Mouse (Mus musculus) right cerebral cortex, adult 18-20 months (tissue): ENCODE data around the gene Pmepa1.

Experiments used
- DNase-seq: peaks from one replicate; pipeline ENCODE4 v3.0.0; 2022; ENCODE audit warnings: mixed read lengths

Pmepa1 gene

DNA sequence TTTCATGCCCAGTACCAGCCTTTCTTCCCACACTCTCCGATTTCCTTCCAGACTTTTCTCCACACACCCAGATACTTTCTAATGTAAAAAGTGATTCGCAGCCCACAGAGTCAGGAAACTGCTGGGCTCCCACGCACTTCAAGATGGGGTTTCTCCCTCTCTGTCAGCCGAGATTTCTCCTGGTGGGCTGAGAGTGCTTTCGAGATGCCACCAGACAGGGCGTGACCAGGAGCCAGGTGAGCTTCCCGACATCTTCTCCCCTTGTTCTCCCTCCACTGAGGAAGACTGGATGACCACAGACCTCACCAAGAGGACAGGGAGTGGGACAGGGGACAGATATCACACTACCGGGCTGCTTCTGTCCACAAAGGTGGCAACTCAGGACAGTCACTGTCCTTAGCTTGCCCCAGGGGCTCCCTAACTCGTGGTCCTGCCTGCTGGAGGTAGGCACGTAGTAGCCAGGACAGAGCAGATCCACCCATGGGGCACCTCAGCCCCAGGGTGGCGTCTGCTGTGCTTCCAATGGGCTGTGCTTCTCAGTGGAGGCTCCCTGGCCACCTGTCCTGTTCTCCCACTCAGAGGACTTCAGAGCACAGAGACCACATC, 91.8 kb downstream of the Pmepa1 start:
- DNase-seq: no peak

DNA sequence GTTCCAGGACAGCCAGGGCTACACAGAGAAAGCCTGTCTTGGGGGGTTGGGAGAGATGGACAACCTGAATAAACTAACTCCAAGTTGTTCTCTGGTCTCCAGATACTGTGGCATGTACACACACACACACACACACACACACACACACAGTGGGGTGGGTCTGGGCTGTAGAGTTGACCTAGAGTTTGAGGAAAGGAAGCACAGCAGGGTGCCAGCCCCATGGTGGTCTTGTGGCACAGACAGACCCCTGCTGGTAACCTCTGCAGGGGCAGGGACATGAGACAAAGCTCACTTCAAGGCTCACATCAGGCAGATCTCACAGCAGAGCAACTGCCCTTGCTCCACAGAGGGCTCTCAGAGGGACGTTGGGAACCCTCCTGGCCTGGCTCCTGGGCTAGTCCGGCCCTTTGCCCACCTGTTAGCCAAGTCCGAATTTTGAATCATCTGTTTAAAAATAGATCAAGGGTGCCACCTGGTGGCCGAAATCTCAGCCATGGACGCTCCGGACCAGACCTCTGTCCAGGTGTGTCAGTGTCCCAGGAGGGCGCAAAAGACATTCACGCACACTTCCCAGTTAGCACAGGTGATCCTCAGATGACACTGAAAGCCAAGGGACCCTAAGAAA, 92.4 kb downstream of the Pmepa1 start:
- DNase-seq: peak; percentile 41

DNA sequence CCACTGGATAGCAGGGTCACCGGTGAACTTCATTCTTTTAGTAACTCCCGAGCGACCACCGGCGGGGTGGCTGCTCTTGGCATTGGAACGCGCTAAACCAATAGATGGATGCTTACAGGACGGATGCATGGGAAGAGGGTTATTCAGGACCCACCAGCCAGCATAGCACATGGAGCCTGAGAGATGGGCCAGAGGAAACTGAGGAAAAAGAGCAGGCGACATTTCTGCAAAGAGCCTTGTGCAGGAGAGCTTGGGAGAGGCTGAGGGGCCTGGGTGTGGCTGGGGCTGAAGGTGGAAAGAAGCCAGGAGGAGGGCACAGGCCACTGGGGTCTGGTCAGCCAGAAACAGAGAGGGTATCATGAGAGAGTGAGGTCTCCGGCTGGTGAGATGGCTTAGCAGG, 93.0 kb downstream of the Pmepa1 start:
- DNase-seq: no peak

DNA sequence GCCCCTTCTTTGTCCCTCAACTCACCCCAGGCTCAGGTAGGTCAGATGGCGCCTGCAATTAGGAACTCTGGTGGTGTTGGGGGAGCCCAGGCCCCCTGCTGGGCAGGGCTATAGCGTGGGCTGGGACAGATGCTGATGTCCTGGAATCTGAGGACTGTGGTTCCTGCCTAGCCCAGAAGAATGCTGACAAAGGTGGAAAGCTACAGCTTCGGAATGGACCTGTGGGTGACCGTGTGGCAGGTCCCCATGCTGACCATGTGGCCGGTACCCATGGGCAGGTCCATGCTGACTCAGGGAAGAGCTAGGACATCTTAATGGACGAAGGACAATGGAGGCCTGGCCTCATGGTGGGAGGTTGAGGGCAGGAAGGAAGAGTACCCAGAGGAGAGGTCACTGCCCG, 93.5 kb downstream of the Pmepa1 start:
- DNase-seq: no peak

DNA sequence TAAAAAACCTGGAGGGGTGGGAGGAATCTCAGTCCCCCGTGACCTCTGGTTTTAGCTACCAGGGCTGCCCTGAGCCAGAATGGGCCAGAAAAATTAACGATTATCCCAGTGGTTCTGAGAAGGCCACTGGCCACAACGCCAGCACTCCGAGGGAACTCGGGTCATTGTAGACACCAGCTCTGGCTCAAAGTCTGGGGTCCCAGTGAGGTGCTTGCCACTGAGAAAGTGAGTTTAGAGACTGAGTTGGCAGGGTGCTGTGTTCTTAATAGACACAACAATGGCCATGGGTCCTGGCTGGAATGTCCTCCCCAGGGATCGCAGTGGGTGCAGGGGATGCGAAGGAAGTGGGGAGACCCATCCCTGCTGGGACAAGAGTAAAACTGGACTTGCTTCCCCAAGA, 94.4 kb downstream of the Pmepa1 start:
- no peak for DNase-seq

DNA sequence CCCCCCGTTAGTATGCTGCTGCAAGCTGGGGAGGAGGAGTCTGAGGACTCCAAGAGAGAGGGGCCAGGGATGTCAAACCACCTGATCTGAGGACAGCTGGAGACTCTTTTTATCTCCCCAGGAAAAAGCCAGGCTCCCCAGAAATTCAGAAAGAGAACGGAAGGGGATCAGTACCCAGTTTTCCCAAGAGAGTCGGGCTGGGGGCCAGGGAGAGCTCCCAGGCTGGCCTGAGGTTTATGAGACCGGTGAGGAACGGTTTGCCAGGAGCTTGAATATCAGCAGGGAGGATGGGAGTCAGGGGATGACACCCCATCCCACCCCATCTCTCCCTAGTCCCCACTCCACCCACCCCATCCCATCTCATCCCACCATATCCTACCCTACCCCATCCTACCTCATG, 94.8 kb downstream of the Pmepa1 start:
- DNase-seq: no peak

DNA sequence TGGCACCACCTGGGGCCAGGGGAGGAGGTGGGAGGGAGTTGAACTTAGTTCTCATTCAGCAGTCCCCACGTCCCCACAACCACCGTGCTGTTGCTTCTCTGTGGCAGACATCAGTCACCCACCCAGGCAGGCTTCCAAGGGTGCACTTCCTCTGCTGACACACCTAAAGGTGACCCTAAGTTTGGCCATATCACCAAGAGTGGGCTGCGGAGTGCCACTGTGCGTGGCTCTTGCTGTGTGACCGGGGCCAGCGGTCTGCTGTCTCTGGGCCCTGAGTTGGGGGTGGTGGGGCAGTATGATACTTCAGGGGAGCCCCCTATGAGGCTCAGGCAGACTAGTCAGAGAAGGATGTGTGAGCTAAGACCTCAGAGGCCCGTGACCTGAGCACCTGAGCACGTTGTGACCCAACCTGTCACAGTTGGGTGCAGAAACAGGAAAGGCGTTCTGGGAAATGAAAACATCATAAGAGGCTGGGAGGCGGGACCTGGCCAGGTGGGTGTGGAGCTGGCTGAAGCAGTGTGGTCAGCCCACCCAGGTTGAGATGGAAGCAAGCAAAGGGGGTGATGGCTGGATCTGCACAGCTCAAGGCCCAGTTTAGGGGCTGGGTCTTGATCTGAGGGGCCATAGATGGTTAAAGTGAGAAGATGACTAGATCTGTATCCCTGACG, 95.5 kb downstream of the Pmepa1 start:
- no peak for DNase-seq

DNA sequence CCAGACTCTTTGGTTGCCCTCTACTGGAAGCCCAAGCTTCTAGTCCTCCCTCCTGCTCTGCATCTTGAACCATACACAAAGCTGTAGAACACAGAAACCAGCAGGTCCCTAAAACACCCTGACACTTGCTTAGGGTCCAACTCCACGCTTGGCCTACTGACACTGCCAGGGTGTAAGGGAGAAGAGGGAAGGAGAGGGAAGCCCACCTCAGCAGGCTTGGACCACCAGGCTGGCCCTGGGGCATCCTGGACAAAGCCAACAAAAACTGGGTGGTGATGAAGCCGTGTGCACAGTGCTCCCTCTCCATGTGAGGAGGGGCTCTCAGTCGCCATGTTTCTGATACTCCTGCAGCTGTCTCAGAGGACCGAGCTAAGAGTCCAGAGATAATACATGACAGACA, 96.3 kb downstream of the Pmepa1 start:
- no peak for DNase-seq

DNA sequence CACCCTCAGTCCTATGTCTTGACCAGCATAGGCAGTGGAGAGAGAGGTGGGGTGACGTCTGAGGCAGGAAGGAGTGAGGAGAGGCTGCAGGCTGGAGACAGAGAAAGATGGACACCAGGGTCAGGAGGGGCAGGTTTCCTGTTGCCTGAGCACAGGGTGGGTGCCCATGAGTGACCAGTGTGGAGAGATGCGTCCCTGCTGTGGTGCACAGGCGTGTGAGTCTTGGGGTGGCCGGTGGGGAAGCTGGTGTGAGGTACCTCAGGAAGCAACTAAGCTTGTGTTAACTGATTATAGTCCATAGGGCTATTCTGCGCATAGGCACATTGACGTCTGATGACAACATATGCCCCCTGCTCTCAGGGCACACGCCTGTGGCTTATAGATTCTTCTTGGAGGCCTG, 97.3 kb downstream of the Pmepa1 start:
- no peak for DNase-seq

DNA sequence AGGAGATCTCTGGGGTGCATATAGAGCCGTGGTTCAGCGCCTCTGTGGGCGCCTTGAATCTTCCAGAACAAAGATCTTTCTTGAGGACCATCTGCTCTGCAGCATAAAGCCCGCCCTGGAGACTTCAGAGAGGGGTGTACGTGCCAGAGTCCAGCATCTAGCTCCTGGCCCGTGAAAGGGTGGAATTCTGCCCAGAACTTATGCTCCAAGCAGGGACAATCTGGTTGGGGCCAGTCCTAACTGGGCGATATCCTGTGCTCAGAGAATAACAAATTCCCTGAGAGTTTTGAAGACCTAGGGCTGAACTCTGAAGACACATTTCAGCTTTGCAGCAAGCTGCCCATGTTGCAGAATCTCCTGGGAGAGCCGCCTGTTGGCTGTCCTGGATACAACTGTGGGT, 98.4 kb downstream of the Pmepa1 start:
- no peak for DNase-seq

DNA sequence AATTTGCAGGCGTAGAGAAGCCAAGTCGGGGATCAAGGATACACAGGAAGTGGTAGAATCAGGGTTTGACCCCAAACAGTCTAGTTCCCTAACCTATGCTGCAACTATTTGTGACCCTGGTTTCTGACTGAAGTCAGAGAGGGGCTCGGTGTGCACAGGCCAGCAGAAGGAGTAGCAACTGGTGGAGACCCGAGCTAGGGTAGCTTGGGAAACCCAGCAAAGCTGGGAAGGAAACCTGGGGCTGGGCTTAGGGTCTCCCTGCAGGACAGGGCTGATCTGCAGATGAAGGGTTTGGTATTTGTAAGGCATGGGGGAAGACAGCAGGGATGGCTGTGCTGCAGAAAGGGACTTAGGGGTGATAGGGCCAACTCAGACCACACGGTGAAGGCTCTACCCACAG, 98.9 kb downstream of the Pmepa1 start:
- DNase-seq: no peak

DNA sequence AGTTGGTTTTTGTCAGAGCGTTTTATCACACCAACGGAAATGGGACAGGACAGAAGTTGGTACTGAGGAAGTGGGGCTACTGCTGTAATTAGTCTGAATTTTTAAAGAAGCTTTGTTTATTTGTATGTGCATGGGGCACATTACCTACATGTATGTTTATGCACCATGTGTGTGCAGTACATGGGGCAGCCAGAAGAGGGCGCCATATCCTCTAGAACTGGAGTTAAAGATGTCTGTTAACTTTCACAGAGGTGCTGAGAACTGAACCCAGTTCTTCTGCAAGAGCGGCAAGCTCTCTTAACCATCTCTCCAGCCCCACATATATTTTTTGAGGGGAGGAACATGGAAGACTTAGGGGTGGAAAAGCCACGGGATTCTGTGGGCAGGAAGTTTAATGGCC, 100.6 kb downstream of the Pmepa1 start:
- no peak for DNase-seq

DNA sequence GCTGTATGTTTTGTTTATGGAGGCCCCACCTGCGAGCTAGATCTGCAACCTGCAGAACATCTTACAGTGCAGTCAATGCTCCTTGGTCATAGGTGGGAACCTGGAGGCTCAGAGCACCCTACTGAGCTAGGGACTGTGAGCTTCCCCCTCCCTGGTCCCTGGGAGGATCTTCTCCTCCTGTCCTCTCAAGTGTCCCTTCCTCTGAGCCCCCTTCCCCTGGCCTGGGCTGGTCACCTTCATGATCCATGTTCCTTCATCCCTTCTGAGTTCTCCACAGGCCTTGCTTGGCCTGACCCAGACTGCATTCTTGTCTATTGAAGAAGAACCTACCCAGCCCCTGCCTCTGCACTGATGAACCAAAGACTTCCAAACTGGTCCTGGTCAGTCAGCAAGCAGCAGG, 101.8 kb downstream of the Pmepa1 start:
- DNase-seq: no peak
